Comparison of ENCODE assay signal across 19 mouse cellular contexts in the genomic region with DNA sequence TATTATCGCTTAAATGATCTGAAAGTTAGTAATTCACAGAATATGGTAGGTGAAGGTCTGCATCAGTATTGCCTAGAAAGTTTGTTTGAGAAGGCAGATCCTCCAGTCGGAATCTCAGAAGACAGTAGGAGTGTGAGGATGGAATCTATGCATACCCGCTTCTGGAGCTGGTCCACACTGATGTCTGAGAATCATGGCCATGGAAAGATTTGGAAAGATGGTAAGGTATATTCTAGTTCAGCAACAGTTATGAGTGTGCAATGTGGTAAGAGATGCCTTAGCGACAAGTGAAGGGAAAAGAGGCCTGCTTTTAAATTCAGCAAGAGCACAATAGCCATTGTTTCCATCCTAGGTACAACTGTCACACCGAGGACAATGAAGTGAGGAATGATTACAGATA.
"Had no signal": no experiment of that assay in that cellular context is flagged by ENCODE, and none has a peak within 500 bp of the region (broad histone marks: within the 10 kb centered on the region; RNA-seq: fewer than 3 reads in every experiment).

No protein-coding gene starts in this region.

- H3K36me3 ChIP-seq: kidney, embryonic 15.5 days; limb, embryonic 12.5 days; limb, embryonic 15.5 days; midbrain, embryonic 12.5 days; midbrain, embryonic 15.5 days; neural tube, embryonic 12.5 days; neural tube, embryonic 15.5 days had no signal

- H3K9me3 ChIP-seq: kidney, embryonic 15.5 days; limb, embryonic 12.5 days; limb, embryonic 15.5 days; midbrain, embryonic 12.5 days; midbrain, embryonic 15.5 days; neural tube, embryonic 12.5 days; neural tube, embryonic 15.5 days had no signal

- H3K9ac ChIP-seq: kidney, embryonic 15.5 days; limb, embryonic 12.5 days; limb, embryonic 15.5 days; liver, embryonic 14.5 days; liver, postnatal 0 days; lung, embryonic 14.5 days; midbrain, embryonic 12.5 days; midbrain, embryonic 15.5 days; neural tube, embryonic 12.5 days; neural tube, embryonic 15.5 days had no signal

- H3K27me3 ChIP-seq: kidney, embryonic 15.5 days; limb, embryonic 12.5 days; limb, embryonic 15.5 days; midbrain, embryonic 12.5 days; midbrain, embryonic 15.5 days; neural tube, embryonic 12.5 days; neural tube, embryonic 15.5 days had no signal

- H3K27ac ChIP-seq: kidney, embryonic 15.5 days; limb, embryonic 12.5 days; limb, embryonic 15.5 days; liver, embryonic 14.5 days; macrophage; midbrain, embryonic 12.5 days; midbrain, embryonic 15.5 days; neural tube, embryonic 12.5 days; neural tube, embryonic 15.5 days; stomach, postnatal 0 days had no signal

- ATAC-seq: liver, postnatal 0 days; lung, postnatal 0 days; midbrain, embryonic 15.5 days had no signal

- H3K4me2 ChIP-seq: kidney, embryonic 15.5 days; limb, embryonic 12.5 days; limb, embryonic 15.5 days; liver, embryonic 11.5 days; lung, embryonic 14.5 days; midbrain, embryonic 12.5 days; midbrain, embryonic 15.5 days; neural tube, embryonic 12.5 days; neural tube, embryonic 15.5 days had no signal

- H3K4me1 ChIP-seq: kidney, embryonic 15.5 days; limb, embryonic 12.5 days; limb, embryonic 15.5 days; midbrain, embryonic 12.5 days; midbrain, embryonic 15.5 days; neural tube, embryonic 12.5 days; neural tube, embryonic 15.5 days had no signal

- H3K4me3 ChIP-seq: kidney, embryonic 15.5 days; limb, embryonic 12.5 days; limb, embryonic 15.5 days; midbrain, embryonic 12.5 days; midbrain, embryonic 15.5 days; neural tube, embryonic 12.5 days; neural tube, embryonic 15.5 days had no signal

- DNase-seq: kidney, adult 11 months; kidney, adult 8-10 months; kidney, postnatal 10 days; kidney, postnatal 36 days; liver, postnatal 0 days; lung, embryonic 14.5 days; thymus, postnatal 25 days had no signal
